Mouse (Mus musculus): Measurements from ENCODE around the gene Atp8a1. TPM values are rescaled to one million over a fixed set of nuclear protein-coding genes. Genes with fewer than 3 reads are reported as not detected.

Gene Atp8a1
- total RNA-seq, 2 experiments from 2014 or later, result 244 to 267 TPM

GRCm38 (mm10) chr5:67794129-67794800 is 53.0 kb downstream of the Atp8a1 start:
- ATAC-seq (replicated peaks; ENCODE audit: low FRiP score, poor library complexity, severe bottlenecking), result no peak

- ATAC-seq (replicated peaks; ENCODE audit: low FRiP score, poor library complexity, severe bottlenecking), result no peak
These were observed 64.5 kb downstream of the Atp8a1 start for GRCm38 (mm10) chr5:67782775-67783174.

DNA sequence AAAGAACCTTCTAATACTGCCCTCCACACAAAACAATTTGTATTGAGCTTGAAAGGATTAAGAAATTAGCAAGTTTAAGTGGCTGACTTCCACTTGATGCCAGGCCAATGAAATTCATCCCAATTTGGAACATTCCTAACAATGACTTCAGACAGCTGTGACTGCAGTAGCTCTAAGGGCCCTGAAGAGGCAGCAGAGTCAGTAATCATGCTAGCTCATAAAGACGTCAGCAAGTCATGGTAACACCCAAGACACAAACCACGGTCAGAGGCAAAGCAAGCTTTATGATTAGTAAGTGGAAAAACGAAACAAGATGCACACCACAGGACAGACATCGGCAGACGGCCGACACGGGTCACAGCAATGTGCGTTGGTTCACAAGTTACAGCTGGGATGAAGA is 69.2 kb downstream of the Atp8a1 start:
- peak; percentile 85 for ATAC-seq (replicated peaks; ENCODE audit: low FRiP score, poor library complexity, severe bottlenecking)

DNA sequence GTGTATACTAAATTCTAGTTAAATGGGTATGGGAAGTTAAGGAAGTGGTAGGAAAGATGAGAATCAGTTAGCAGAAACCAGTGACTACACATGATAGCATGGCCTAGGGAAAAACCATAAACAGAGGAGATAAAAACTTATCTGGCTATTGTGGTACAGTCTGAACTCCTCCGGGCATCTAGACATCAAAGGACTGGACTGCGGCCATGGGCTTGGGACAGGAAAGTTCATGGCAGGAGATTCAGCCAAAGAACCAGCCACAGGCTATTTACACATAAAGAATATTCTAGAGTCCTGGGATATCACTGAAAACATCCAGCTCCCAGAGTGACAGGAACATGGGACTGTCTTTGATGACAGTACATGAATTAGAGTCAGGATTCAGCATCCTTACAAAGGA is 73.0 kb downstream of the Atp8a1 start:
- no peak for ATAC-seq (replicated peaks; ENCODE audit: low FRiP score, poor library complexity, severe bottlenecking)

- no peak for ATAC-seq (replicated peaks; ENCODE audit: low FRiP score, poor library complexity, severe bottlenecking)
These were observed 78.5 kb downstream of the Atp8a1 start for GRCm38 (mm10) chr5:67768708-67769107.

DNA sequence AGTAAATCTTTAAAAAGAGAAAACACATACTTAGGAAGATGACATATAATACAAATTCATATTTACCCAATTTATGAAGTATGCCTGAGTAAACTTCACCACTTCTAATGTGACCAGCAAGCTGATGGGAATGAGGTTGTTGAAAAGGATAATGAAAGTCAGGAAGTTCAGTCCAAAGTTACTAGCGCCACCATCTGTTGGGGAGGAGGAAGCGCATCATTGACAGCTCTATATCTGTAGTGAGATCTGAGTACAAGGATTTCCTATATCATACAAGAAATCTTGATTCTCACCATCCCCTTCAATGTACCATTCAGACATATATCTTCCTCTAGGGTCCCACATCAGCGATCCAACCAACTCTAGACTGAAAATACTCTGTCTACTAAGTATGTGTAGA is 82.4 kb downstream of the Atp8a1 start:
- no peak for ATAC-seq (replicated peaks; ENCODE audit: low FRiP score, poor library complexity, severe bottlenecking)

- no peak for ATAC-seq (replicated peaks; ENCODE audit: low FRiP score, poor library complexity, severe bottlenecking)
These were observed 89.1 kb downstream of the Atp8a1 start for GRCm38 (mm10) chr5:67758126-67758525.

GRCm38 (mm10) chr5:67756138-67756537 is 91.1 kb downstream of the Atp8a1 start:
- peak; percentile 76 for ATAC-seq (replicated peaks; ENCODE audit: low FRiP score, poor library complexity, severe bottlenecking)

DNA sequence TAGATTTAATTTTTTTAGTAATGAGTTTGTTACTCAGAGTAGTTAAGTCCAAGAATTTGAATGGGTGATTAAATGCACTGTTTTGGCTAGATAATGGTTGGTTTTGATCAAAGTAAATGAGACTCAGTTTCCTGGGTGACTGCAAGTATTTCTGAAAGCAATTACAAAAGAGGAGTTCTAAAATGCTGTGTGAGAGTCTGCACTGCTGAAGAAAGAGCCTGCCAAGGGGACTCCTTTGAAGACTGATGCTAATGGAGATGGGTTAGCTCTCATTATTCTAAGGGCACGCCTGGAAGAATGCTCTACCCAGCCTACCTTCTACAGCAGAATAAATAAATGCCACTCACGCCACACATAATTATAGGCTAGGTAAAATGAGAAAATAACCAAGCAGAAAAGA is 94.2 kb downstream of the Atp8a1 start:
- no peak for ATAC-seq (replicated peaks; ENCODE audit: low FRiP score, poor library complexity, severe bottlenecking)

GRCm38 (mm10) chr5:67752629-67753028 is 94.6 kb downstream of the Atp8a1 start:
- no peak for ATAC-seq (replicated peaks; ENCODE audit: low FRiP score, poor library complexity, severe bottlenecking)

- no peak for ATAC-seq (replicated peaks; ENCODE audit: low FRiP score, poor library complexity, severe bottlenecking)
These were observed 95.2 kb downstream of the Atp8a1 start for GRCm38 (mm10) chr5:67752007-67752406.

GRCm38 (mm10) chr5:67739261-67739660 is 108.0 kb downstream of the Atp8a1 start:
- no peak for ATAC-seq (replicated peaks; ENCODE audit: low FRiP score, poor library complexity, severe bottlenecking)

DNA sequence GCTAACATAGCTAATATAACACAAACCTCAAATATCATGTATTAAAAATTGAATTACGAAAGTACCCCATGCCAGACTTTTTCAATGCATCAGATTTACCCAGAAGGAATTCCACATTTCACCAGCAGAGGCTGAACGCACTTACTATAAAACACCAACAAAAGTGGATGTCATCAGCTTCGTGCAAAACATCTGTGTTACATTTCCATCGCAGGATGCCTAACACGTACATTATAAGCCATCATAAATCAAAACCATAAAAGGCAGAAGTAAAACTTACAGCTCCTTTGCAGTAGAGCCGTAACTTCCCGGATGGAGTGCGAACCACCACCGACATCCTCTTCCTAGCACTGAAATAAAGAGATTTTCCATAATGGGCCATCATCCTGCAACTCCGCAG is 109.1 kb downstream of the Atp8a1 start:
- ATAC-seq (replicated peaks; ENCODE audit: low FRiP score, poor library complexity, severe bottlenecking), result no peak

DNA sequence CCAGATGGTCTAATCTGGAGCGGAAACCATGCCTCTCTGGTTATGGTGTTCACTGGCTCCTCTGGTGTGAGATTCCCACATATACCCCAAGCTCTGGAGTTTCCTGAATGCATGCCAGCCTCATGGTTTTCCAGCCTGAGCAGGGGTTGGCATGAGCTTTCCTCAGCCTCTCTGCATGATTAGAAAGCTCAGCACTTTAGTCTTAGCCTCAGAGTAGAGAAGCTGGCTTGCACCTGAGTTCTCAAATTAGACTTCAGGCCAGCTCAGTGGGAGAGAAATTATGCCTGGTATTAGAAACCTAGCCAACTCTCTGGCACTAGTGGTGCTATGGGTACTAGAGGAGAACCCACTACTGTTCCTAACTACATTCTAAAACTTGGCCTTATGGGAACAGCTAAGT is 111.5 kb downstream of the Atp8a1 start:
- no peak for ATAC-seq (replicated peaks; ENCODE audit: low FRiP score, poor library complexity, severe bottlenecking)

GRCm38 (mm10) chr5:67733551-67734258 is 113.5 kb downstream of the Atp8a1 start:
- no peak for ATAC-seq (replicated peaks; ENCODE audit: low FRiP score, poor library complexity, severe bottlenecking)

DNA sequence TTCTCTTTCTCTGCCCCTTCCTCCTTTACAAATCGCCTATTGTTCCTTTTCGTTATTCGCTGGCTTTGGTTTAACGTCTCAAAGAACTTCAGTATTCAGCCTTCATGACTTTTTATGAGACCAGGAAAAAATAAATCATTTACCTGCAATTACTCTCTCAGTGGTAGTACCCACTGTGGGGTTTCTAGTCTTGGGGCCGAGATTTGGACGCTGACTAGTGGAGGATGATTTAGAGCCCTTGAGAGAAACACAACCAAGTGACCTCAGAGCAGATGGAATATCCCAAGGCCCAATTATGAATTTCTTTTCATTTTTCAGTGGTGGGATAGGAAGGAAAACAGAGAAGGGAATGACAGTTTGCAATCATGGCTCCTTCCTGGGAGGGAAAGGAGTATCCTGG is 114.1 kb downstream of the Atp8a1 start:
- ATAC-seq (replicated peaks; ENCODE audit: low FRiP score, poor library complexity, severe bottlenecking), result no peak

GRCm38 (mm10) chr5:67727755-67728154 is 119.5 kb downstream of the Atp8a1 start:
- no peak; the same call in 1 of the 2 replicates for ATAC-seq (replicated peaks; ENCODE audit: low FRiP score, poor library complexity, severe bottlenecking)

DNA sequence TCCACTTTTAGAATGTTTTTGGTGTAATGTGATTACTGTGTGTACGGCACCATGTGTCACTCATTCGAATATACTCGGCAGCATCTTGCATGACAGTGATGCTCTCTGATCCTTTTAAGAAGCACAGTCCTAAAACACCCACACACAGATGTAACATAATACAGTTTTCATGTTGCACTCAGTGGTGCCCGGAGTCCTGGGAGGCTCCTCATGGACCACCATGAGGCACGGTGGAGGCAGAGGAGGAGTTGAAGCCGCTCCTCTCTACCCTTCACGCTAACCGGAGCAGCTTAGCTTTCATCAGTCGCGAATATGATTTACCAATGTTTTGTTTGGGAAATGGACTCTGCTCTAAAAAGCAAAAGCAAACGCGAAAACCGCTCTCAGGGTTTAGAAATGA is 120.4 kb downstream of the Atp8a1 start:
- no peak for ATAC-seq (replicated peaks; ENCODE audit: low FRiP score, poor library complexity, severe bottlenecking)

DNA sequence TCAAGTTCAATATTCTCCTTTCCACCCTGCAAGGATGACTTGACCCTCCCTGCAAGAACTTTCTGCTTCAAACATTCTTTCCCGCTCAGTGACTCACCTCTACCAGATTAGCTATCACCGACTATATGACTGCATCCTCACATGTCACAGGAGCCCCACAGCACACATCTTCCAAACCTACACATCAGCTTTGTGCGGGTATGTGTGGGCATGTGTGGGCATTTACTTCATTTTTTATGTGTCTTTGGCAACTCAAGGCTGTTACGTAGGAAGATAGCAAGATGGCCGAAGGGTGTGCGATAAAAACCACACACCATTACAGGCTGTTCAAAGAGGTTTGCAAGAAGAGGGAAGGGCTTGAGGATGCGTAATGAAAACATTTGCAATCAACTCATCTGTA is 145.6 kb downstream of the Atp8a1 start:
- no peak for ATAC-seq (replicated peaks; ENCODE audit: low FRiP score, poor library complexity, severe bottlenecking)

- ATAC-seq (replicated peaks; ENCODE audit: low FRiP score, poor library complexity, severe bottlenecking), result no peak
These were observed 147.8 kb downstream of the Atp8a1 start for GRCm38 (mm10) chr5:67699418-67699817.

- no peak for ATAC-seq (replicated peaks; ENCODE audit: low FRiP score, poor library complexity, severe bottlenecking)
These were observed 149.1 kb downstream of the Atp8a1 start for GRCm38 (mm10) chr5:67698176-67698575.
